Mouse (Mus musculus): Measurements from ENCODE around the gene Sh2d1b1. TPM values are rescaled to one million over a fixed set of nuclear protein-coding genes. Genes with fewer than 3 reads are reported as not detected.

Gene Sh2d1b1
- polyA plus RNA-seq, 1 experiment = not detected

DNA sequence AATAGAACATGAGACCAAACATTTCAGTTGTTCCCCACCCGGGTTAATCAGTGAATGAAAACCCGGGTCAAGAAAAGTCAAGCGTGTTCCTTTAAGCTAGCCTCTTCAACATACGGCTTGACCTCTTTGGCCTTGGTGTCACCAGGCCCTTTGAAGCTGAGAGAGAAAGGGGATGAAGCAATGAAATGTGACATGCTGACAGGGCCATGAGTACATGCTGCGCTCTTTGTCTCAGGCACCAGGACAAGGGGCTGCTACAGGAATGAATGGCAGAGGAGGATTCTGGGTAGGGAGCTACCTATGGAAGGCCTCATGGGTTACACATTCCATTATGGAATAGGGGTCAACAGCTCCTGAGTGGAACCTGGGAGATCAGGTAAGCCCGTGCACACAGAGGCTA, 26.0 kb downstream of the Sh2d1b1 start:
- TF ChIP-seq GATA1 (IDR thresholded peaks at IDR 0.05; ENCODE audit: low read length) = no peak

DNA sequence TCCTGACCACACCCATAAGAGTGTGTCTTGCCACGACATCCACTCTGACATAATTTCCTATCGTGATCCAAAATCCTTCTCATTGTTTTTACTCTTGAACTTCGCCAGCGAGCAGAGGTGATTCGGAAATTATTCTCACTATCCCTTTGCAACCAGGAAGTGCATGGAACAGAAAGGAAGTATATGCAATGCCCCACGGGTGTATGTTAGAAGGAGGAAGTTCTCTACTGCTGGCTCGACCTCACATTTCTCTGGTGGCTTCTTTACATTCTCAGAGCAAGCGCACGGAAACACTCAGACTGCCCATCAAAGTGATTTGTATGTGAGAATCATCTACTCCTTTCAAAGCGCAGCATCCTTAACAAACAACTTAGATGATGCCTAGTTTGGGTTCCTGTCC, 27.9 kb downstream of the Sh2d1b1 start:
- no peak for TF ChIP-seq GATA1 (IDR thresholded peaks at IDR 0.05; ENCODE audit: low read length)

GRCm38 (mm10) chr1:170306232-170306631, 29.1 kb downstream of the Sh2d1b1 start, which contains the start of gene Gm7694:
Gm7694 (minus strand) TSS chr1:170306332.
- no peak for TF ChIP-seq GATA1 (IDR thresholded peaks at IDR 0.05; ENCODE audit: low read length)

GRCm38 (mm10) chr1:170308503-170308902, 31.4 kb downstream of the Sh2d1b1 start, which contains the start of gene Spata46:
Spata46 (plus strand) TSS chr1:170308803.
- no peak for TF ChIP-seq GATA1 (IDR thresholded peaks at IDR 0.05; ENCODE audit: low read length)

DNA sequence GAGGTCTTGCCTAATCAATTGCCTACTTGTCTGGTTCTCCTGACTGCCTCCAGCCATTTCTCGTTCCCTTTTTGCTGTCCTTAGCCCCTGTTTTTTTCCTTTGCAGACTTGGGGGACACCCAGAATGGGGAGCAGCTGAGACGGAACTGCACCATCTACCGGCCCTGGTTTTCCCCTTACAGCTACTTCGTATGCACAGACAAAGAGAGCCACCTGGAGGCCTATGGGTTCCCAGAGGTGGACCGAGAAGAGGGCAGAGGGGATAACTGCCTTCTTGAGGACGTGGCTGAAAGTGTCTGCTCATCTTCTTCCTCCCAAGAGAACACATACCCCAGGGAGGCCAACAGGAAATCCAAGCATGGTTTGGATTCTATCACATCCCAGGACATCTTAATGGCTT, 34.3 kb downstream of the Sh2d1b1 start:
- no peak for TF ChIP-seq GATA1 (IDR thresholded peaks at IDR 0.05; ENCODE audit: low read length)

DNA sequence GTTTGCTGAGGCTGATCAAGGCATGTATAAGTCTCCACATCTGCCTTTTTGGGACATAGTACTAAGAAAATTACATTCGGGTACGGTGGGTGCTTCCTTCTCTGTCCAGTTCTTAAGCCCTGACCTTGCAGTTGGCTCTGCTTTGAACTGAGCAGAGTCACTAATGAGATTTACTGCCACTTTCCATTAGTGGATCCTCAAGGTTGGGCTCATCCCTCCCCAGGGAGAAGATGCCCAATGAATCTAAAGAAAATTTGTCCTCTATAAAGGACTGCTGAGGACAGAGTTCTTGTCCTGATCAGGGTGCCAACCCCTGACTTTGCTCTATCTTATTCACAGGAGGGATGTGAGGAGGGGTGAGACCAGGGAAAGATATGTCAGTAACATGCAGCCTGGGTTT, 44.9 kb downstream of the Sh2d1b1 start:
- TF ChIP-seq GATA1 (IDR thresholded peaks at IDR 0.05; ENCODE audit: low read length) = no peak

- no peak for TF ChIP-seq GATA1 (IDR thresholded peaks at IDR 0.05; ENCODE audit: low read length)
These were observed 45.9 kb downstream of the Sh2d1b1 start for GRCm38 (mm10) chr1:170323001-170323400.

DNA sequence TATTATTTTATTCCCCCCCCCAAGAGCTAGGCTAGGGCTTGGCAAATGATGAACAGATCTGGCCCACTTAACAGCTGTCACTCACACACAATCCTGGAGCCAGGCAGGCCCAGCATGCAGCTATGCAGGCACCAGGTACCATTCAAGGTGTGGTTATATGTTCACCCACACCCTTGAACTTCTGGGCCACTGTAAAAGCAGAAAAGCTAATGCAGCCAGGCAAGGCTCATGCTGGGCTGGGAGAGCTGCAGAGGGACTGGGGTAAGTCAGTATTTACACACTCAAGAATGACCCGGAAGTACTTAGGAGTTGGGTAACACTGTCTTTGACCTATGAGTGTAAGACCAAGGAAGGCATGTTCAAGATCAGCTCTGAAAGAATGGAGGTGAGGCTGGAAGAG, 47.2 kb downstream of the Sh2d1b1 start:
- TF ChIP-seq GATA1 (IDR thresholded peaks at IDR 0.05; ENCODE audit: low read length) = no peak

GRCm38 (mm10) chr1:170325277-170325676, 48.2 kb downstream of the Sh2d1b1 start:
- no peak for TF ChIP-seq GATA1 (IDR thresholded peaks at IDR 0.05; ENCODE audit: low read length)

GRCm38 (mm10) chr1:170331926-170332325, 54.8 kb downstream of the Sh2d1b1 start:
- TF ChIP-seq GATA1 (IDR thresholded peaks at IDR 0.05; ENCODE audit: low read length) = no peak

DNA sequence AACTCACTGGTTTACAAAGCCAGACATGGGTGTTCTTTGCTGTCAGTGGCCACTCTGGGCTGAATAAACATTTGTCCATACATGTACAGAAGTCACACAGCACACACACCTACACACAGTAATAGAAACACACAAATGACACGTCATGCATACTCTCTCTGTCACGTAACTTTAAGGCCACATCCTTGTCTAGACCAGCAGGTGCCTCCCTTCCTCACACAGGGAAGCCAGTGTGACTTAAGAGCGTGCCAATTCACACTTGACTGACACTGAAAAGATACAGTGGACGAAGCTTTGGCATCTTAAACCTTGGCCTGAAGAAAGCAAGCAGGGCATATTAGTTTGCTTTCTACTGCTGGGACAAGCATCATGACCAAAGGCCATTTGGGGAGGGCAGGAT, 55.7 kb downstream of the Sh2d1b1 start:
- TF ChIP-seq GATA1 (IDR thresholded peaks at IDR 0.05; ENCODE audit: low read length) = no peak

Other genes with a start within 250 kb of the Sh2d1b1 start
- not detected in 2 replicates for gene Ddr2, start 166.6 kb upstream of the Sh2d1b1 start, polyA plus RNA-seq (2012)
- gene Uap1, start 102.4 kb upstream of the Sh2d1b1 start, polyA plus RNA-seq (2012) = 19.0 and 33.2 TPM in 2 replicates
- 1.7 and 2.8 TPM in 2 replicates for gene Uhmk1, start 61.9 kb upstream of the Sh2d1b1 start, polyA plus RNA-seq (2012)
- not detected in 2 replicates for gene Sh2d1b2, start 44.6 kb upstream of the Sh2d1b1 start, polyA plus RNA-seq (2012)
- gene Gm7694, start 29.0 kb downstream of the Sh2d1b1 start, polyA plus RNA-seq (2012) = 0.21 and 0.39 TPM in 2 replicates
- not detected in 2 replicates for gene Spata46, start 31.5 kb downstream of the Sh2d1b1 start, polyA plus RNA-seq (2012)

Data from G1E-ER4 (cell line).